Mouse (Mus musculus): ENCODE results near the gene Fsip1. TPM values are rescaled to one million over a fixed set of nuclear protein-coding genes. Genes with fewer than 3 reads are reported as not detected.

The Fsip1 gene
- polyA plus RNA-seq, 1 experiment from 2014 or later, result 2.6 TPM

- under 1% methylated on average over 8 of the region's 10 CpGs for WGBS
- ATAC-seq, result no peak
- Histone ChIP-seq H3K4me2 (ENCODE audit: low read length) (peak overlapping the region; percentile 42), H3K27me3 (ENCODE audit: control insufficient read depth, insufficient read depth, low read depth, low read length) (no peaks in the 10 kb centered on the region), H3K4me3 (ENCODE audit: low read depth, low read length) (no peak overlapping the region), H3K27ac (ENCODE audit: low read length) (no peak overlapping the region), H3K4me1 (ENCODE audit: control insufficient read depth, insufficient read depth, low read length) (peaks cover 2% of the 10 kb centered on the region; the same call in 1 of the 2 replicates), H3K36me3 (ENCODE audit: control insufficient read depth, insufficient read depth, low read length) (no peaks in the 10 kb centered on the region), H3K9ac (ENCODE audit: low read depth, low read length) (no peak overlapping the region), H3K9me3 (replicated peaks; ENCODE audit: control insufficient read depth, low read length, poor library complexity, severe bottlenecking) (no peaks in the 10 kb centered on the region)
Observed at GRCm38 (mm10) chr2:118179472-118179871, 77.3 kb downstream of the Fsip1 start.

DNA sequence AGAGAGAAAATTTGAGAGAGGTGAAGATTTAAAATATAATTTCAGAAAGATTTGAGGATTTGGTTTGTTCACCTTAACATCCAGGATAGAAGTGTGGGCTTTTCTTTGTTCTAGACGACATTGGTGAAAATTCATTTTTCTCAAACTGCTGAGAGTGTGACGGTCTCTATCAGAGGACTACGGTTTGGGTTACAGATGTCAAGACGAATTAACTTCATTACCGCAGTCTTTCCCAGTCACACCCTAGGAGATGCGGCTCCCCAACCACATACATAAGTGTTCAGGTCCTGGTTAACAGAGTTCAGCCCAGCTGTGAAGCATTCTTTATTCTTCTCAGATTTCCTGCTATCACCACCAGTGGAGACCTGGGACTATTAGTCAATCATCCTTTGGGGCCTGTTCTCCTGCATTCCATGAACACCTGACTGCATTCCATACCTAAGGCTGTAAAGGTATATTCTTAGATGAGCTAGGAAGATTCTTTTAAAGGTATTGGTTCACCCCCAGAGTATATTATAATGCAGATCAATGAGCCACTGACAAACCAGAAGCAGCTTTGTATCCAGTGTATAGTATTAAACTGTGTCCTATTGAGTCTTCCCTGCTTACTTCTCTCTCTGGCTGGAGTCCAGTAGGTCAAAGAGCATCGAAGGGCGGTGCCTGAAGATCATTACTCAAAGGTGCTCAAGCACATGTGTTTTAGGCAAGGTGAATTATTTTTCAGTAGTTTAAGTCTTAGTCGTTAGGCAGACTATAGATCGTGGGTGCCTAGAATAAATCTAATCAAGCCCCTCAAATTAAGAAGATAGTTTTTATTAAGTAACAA, 82.0 kb downstream of the Fsip1 start:
- H3K4me3 ChIP-seq (ENCODE audit: low read depth, low read length), result no peak overlapping the region
- H3K27ac ChIP-seq (ENCODE audit: low read length), result no peak overlapping the region
- WGBS, result 68% methylated on average over 10 of the region's 10 CpGs
- no peak for ATAC-seq
- no peaks in the 10 kb centered on the region for H3K27me3 ChIP-seq (ENCODE audit: control insufficient read depth, insufficient read depth, low read depth, low read length)
- no peak overlapping the region for H3K9ac ChIP-seq (ENCODE audit: low read depth, low read length)
- peaks cover 2% of the 10 kb centered on the region; the same call in 1 of the 2 replicates for H3K4me1 ChIP-seq (ENCODE audit: control insufficient read depth, insufficient read depth, low read length)
- no peaks in the 10 kb centered on the region for H3K36me3 ChIP-seq (ENCODE audit: control insufficient read depth, insufficient read depth, low read length)
- H3K4me2 ChIP-seq (ENCODE audit: low read length), result no peak overlapping the region
- no peaks in the 10 kb centered on the region for H3K9me3 ChIP-seq (replicated peaks; ENCODE audit: control insufficient read depth, low read length, poor library complexity, severe bottlenecking)

DNA sequence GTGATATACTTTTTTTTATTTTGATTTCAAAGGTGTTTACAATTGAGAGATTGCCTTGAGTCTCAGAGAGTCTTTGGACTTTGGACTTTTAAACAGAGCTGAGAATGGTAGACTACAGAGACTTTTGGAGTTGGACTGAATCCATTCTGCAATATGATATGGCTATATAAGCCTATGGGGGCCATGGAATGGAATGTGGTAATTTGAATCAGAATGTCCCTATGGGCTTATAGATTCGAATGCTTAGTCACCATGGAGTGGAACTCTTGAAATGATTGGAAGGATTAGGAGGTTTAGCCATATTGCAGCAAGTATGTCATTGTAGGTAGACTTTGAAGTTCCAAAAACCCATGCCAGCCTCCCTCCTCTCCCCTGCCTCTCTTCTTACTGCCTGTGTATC, 88.5 kb downstream of the Fsip1 start:
- H3K4me3 ChIP-seq (ENCODE audit: low read depth, low read length), result no peak overlapping the region
- H3K27me3 ChIP-seq (ENCODE audit: control insufficient read depth, insufficient read depth, low read depth, low read length), result no peaks in the 10 kb centered on the region
- H3K4me1 ChIP-seq (ENCODE audit: control insufficient read depth, insufficient read depth, low read length), result no peaks in the 10 kb centered on the region
- no peak overlapping the region for H3K4me2 ChIP-seq (ENCODE audit: low read length)
- H3K27ac ChIP-seq (ENCODE audit: low read length), result no peak overlapping the region
- H3K36me3 ChIP-seq (ENCODE audit: control insufficient read depth, insufficient read depth, low read length), result no peaks in the 10 kb centered on the region
- no peak overlapping the region for H3K9ac ChIP-seq (ENCODE audit: low read depth, low read length)
- no peak for ATAC-seq
- WGBS, result 39% methylated on average over 1 of the region's 1 CpGs
- H3K9me3 ChIP-seq (replicated peaks; ENCODE audit: control insufficient read depth, low read length, poor library complexity, severe bottlenecking), result no peaks in the 10 kb centered on the region

DNA sequence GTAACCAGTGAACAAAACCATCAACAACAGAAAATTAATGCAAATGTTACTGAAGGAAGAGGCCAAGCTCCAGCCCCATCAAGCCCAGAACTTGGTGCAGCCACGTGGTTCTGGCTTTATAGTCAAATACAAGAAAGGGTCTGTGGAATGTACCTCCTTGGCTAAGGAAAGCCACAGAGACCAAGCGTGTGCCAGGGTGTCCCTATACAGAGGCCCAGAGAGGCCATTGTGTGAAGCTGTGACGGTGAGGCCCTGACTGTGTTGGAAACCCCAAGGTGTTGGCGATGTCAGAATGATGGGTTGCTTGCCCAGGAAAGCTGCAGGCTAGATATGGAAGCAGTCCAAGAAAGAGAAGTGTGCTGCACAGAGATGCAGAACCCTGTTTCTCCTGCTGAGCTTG, 89.0 kb downstream of the Fsip1 start:
- Histone ChIP-seq H3K4me3 (ENCODE audit: low read depth, low read length) (no peak overlapping the region), H3K9me3 (replicated peaks; ENCODE audit: control insufficient read depth, low read length, poor library complexity, severe bottlenecking) (no peaks in the 10 kb centered on the region), H3K27ac (ENCODE audit: low read length) (no peak overlapping the region), H3K9ac (ENCODE audit: low read depth, low read length) (no peak overlapping the region), H3K36me3 (ENCODE audit: control insufficient read depth, insufficient read depth, low read length) (no peaks in the 10 kb centered on the region), H3K4me2 (ENCODE audit: low read length) (no peak overlapping the region), H3K4me1 (ENCODE audit: control insufficient read depth, insufficient read depth, low read length) (no peaks in the 10 kb centered on the region), H3K27me3 (ENCODE audit: control insufficient read depth, insufficient read depth, low read depth, low read length) (no peaks in the 10 kb centered on the region)
- ATAC-seq, result 0 out of 2 replicates have a peak, but pooled peaks have one; percentile 39
- 66% methylated on average over 4 of the region's 4 CpGs for WGBS

DNA sequence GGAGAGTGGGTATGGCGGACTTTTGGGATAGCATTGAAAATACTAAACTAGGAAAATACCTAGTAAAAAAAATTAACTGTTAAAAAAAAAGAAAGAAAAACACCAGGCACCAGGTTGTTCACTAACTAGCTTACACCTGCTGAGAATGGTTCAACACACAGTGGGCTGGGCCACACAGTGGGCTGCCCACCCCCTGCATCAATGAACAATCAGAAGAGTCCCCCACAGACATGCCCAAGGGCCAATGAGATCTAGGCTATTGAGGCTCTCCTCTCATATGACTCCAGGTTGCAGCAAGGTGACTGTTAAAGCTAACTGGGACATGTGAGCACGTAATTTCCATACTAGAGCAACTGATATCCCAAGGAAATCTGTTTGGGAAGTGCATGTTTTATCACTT, 91.1 kb downstream of the Fsip1 start:
- Histone ChIP-seq H3K4me1 (ENCODE audit: control insufficient read depth, insufficient read depth, low read length) (no peaks in the 10 kb centered on the region), H3K4me2 (ENCODE audit: low read length) (no peak overlapping the region), H3K27me3 (ENCODE audit: control insufficient read depth, insufficient read depth, low read depth, low read length) (no peaks in the 10 kb centered on the region), H3K9ac (ENCODE audit: low read depth, low read length) (no peak overlapping the region), H3K4me3 (ENCODE audit: low read depth, low read length) (no peak overlapping the region), H3K36me3 (ENCODE audit: control insufficient read depth, insufficient read depth, low read length) (no peaks in the 10 kb centered on the region), H3K27ac (ENCODE audit: low read length) (no peak overlapping the region), H3K9me3 (replicated peaks; ENCODE audit: control insufficient read depth, low read length, poor library complexity, severe bottlenecking) (no peaks in the 10 kb centered on the region)
- no peak for ATAC-seq
- 93% methylated on average over 2 of the region's 2 CpGs for WGBS

DNA sequence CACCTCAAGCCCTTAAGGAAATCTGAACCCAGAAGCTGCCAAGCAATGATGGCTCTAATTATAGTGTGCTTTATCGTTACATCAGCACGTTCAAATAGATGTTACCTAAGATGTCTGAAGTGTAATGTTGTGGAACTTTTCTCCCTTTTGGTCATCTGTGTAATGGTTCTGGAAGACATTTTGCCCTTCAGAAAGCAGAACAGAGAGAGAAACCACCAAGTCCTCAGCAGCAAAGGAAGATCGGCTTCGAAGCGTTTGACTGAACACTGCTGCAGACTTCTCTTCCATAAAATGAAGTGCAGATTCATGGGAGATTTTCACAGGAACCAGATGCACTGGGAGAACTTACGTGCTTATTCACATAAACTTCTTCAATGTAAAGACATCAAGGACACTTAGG, 92.6 kb downstream of the Fsip1 start:
- Histone ChIP-seq H3K9ac (ENCODE audit: low read depth, low read length) (no peak overlapping the region), H3K4me2 (ENCODE audit: low read length) (no peak overlapping the region), H3K4me1 (ENCODE audit: control insufficient read depth, insufficient read depth, low read length) (no peaks in the 10 kb centered on the region), H3K4me3 (ENCODE audit: low read depth, low read length) (no peak overlapping the region), H3K9me3 (replicated peaks; ENCODE audit: control insufficient read depth, low read length, poor library complexity, severe bottlenecking) (no peaks in the 10 kb centered on the region), H3K36me3 (ENCODE audit: control insufficient read depth, insufficient read depth, low read length) (no peaks in the 10 kb centered on the region), H3K27ac (ENCODE audit: low read length) (no peak overlapping the region), H3K27me3 (ENCODE audit: control insufficient read depth, insufficient read depth, low read depth, low read length) (no peaks in the 10 kb centered on the region)
- 83% methylated on average over 6 of the region's 6 CpGs for WGBS
- no peak for ATAC-seq

DNA sequence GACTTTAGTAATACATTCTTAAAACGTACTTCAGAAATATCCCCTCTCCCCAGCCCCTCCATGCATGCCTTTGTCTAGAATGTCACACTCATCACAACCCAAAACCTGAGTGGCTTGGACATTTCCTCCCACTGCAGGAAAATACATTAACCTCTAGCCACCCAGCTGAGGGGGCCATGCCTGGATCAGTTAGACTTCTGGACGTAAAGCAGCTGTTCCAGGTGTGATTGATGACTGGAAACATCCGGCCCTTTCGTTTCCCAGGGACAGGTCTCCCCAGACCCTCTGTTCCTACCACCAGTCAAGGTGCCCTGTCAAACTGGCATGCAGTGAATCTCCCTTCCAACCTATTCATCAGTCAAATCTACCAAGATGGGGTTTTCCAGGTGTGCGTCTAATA, 94.3 kb downstream of the Fsip1 start:
- no peak for ATAC-seq
- no peaks in the 10 kb centered on the region for H3K4me1 ChIP-seq (ENCODE audit: control insufficient read depth, insufficient read depth, low read length)
- no peak overlapping the region for H3K27ac ChIP-seq (ENCODE audit: low read length)
- H3K9ac ChIP-seq (ENCODE audit: low read depth, low read length), result no peak overlapping the region
- H3K4me3 ChIP-seq (ENCODE audit: low read depth, low read length), result no peak overlapping the region
- H3K36me3 ChIP-seq (ENCODE audit: control insufficient read depth, insufficient read depth, low read length), result no peaks in the 10 kb centered on the region
- WGBS, result 78% methylated on average over 5 of the region's 5 CpGs
- H3K27me3 ChIP-seq (ENCODE audit: control insufficient read depth, insufficient read depth, low read depth, low read length), result no peaks in the 10 kb centered on the region
- no peaks in the 10 kb centered on the region for H3K9me3 ChIP-seq (replicated peaks; ENCODE audit: control insufficient read depth, low read length, poor library complexity, severe bottlenecking)
- H3K4me2 ChIP-seq (ENCODE audit: low read length), result no peak overlapping the region

- Histone ChIP-seq H3K4me2 (ENCODE audit: low read length) (no peak overlapping the region), H3K4me1 (ENCODE audit: control insufficient read depth, insufficient read depth, low read length) (no peaks in the 10 kb centered on the region), H3K27ac (ENCODE audit: low read length) (no peak overlapping the region), H3K27me3 (ENCODE audit: control insufficient read depth, insufficient read depth, low read depth, low read length) (no peaks in the 10 kb centered on the region), H3K4me3 (ENCODE audit: low read depth, low read length) (no peak overlapping the region), H3K36me3 (ENCODE audit: control insufficient read depth, insufficient read depth, low read length) (no peaks in the 10 kb centered on the region), H3K9ac (ENCODE audit: low read depth, low read length) (no peak overlapping the region), H3K9me3 (replicated peaks; ENCODE audit: control insufficient read depth, low read length, poor library complexity, severe bottlenecking) (no peaks in the 10 kb centered on the region)
- 26% methylated on average over 2 of the region's 2 CpGs for WGBS
- ATAC-seq, result no peak
Observed at GRCm38 (mm10) chr2:118160991-118161390, 95.8 kb downstream of the Fsip1 start.

DNA sequence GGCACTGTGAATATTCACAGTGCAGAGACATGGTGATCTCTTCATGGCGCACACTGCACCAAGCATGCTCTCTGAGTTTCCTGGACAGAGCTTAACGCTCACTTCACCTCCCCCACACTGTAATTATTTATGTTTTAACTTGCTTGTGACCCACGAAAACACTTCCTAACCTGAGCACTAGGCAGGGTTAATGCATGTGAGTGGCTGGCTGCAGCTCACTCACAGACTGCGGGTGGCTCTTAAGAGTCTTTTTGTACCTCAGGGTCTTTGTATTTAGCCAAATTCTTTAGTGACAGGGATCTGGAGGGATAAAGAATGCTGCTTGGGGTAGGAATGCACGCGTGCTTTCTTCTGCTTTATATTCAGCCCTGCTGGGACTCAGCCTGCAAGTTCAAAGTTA, 96.2 kb downstream of the Fsip1 start:
- Histone ChIP-seq H3K4me2 (ENCODE audit: low read length) (no peak overlapping the region), H3K9ac (ENCODE audit: low read depth, low read length) (no peak overlapping the region), H3K27me3 (ENCODE audit: control insufficient read depth, insufficient read depth, low read depth, low read length) (no peaks in the 10 kb centered on the region), H3K9me3 (replicated peaks; ENCODE audit: control insufficient read depth, low read length, poor library complexity, severe bottlenecking) (no peaks in the 10 kb centered on the region), H3K4me1 (ENCODE audit: control insufficient read depth, insufficient read depth, low read length) (no peaks in the 10 kb centered on the region), H3K27ac (ENCODE audit: low read length) (no peak overlapping the region), H3K4me3 (ENCODE audit: low read depth, low read length) (no peak overlapping the region), H3K36me3 (ENCODE audit: control insufficient read depth, insufficient read depth, low read length) (no peaks in the 10 kb centered on the region)
- peak; percentile 45; the same call in 1 of the 2 replicates for ATAC-seq
- WGBS, result 12% methylated on average over 6 of the region's 6 CpGs
